Mouse (Mus musculus): ENCODE data around the gene Tfdp1. TPM values are rescaled to one million over a fixed set of nuclear protein-coding genes. Genes with fewer than 3 reads are reported as not detected.
"Not testable (repeated sequence)": the region's sequence is repeated elsewhere in the genome, so short reads cannot be mapped to it uniquely, and the experiment has no call there.

The Tfdp1 gene
- total RNA-seq (2021): 10 to 100 TPM; 55.8 to 69.5 TPM

DNA sequence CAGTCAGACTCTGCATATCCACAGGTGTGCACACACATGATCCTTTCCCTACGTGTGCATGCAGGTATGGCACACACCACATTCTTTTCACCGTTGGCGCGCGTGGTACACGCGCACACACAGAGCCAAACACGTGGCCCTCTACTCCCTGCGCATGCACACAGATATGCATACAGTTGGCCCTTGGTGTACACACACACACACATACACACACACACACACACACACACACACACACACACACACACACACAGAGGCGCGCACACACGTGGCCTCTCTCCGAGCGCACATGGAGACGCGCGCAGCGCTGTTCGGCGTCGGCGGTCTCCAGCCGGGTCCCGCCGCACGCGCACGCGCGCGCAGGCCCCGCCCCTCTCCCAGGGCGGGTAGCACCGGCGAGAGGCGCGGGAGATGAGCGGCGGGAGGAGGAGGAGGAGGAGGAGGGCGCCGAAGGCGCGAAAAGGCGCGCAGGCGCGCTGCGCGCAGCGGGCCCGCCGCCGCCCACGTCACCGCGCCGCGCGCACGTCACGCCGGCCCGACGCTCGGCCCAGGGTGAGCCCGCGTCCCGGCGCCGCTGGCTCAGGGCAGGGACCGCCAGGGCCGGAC lies at the start of gene Tfdp1:
Tfdp1 (plus strand) TSS at position 497 of the 606 bp plus-strand sequence.
- intact Hi-C loops (cut with DNase I): loop anchor here (2.0 kb wide), 1 partner anchor 50 kb away; the partner anchor contains the start of genes Dcun1d2 and Tmco3
- peak; percentile 77 to 90 for DNase-seq (ENCODE audit: low spot score in 2 of 2)

DNA sequence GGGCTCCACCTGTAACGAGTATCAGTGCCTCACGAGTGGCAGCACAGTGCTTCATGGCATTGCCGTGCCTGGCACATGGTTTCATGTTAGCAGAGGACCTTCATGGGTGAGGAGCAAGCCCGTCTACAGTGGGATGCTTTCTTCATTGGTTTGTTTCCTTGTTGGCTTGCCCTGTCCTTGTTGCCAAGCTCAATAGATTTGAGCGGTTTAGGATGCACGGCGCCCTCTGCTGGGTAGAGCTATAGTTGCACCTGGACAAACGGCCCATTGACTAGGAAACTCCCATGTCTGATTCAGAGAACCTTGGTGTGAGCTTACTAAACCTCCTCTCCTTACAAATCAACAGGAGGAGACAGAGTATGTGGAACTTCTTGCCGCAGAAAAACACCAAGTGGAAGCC lies 46.2 kb upstream of the Tfdp1 start:
- intact Hi-C loops (cut with DNase I): no loop called here
- DNase-seq (ENCODE audit: low spot score in 2 of 2): peak; percentile 45 to 76

DNA sequence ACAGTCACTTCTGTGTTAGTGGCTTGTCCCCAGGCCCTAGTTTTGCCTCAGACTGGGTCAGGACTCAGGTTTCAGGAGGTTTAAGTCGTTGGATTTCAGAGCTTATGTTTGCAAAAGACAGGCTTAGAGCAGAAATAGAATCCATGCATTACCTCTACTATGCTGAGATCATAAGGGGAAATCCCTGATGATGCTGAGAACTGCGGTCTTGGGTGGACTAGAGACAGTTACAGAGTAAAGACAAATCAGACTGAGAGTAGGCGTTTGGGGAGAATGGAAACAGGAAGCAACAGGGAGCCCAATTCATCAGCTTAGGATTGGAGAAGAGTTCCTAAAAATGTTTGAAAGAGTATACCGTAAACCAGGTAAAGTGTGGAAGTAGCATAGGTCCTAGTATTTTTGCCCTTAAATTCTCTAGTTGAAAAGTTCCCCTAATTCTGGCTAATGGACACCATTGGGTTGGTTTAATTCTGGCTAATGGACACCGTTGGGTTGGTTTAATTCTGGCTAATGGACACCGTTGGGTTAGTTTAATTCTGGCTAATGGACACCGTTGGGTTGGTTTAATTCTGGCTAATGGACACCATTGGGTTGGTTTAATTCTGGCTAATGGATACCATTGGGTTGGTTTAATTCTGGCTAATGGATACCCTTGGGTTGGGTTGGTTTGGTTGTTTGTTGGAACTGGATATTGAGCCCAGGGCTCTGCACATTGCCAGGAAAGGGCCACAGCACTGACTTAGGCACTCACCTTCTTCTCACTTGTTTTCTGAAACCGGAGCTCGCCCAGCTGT lies 44.7 kb upstream of the Tfdp1 start:
- DNase-seq (ENCODE audit: low spot score in 2 of 2): no peak
- intact Hi-C loops (cut with DNase I): no loop called here

DNA sequence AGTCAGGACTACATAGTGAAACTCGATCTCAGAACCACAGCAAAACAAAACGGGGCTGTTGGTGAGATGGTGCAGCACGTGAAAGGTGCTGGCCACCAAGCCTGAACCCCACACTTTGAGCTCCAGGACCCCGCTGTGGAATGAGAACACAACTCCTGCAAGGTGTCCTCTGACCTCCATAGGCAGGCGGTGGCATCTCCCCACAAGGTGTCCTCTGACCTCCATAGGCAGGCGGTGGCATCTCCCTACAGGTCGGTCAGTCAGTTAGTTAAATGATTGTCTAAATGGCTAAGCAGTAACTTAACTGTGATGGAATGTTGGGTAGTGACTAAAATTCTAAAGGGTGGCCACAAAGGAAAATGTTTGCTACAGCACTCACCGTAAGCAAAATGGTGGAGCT lies 39.0 kb upstream of the Tfdp1 start:
- intact Hi-C loops (cut with DNase I): no loop called here
- no peak for DNase-seq (ENCODE audit: low spot score in 2 of 2)

DNA sequence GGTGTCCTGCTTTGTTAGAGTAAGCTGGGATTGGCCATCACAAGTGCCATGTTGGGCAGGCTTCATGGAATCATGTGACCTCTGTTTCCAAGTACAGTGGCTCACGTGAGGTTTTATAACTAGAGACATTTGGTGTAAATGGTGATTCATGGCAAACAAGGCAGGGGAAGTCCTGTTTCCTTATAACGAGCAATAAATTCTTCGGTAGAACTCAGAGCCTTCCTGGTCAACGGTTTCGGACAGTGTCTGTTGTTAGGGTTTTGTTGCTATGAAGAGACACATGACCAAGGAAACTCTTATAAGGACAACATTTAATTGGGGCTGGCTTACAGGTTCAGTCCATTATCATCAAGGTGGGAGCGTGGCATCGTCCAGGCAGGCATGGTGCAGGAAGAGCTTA lies 37.5 kb upstream of the Tfdp1 start:
- no peak for DNase-seq (ENCODE audit: low spot score in 2 of 2)
- intact Hi-C loops (cut with DNase I): no loop called here

GRCm38 (mm10) chr8:13305459-13305858 lies 33.1 kb upstream of the Tfdp1 start:
- intact Hi-C loops (cut with DNase I): no loop called here
- peak; percentile 13 to 36 for DNase-seq (ENCODE audit: low spot score in 2 of 2)

GRCm38 (mm10) chr8:13305884-13306283 lies 32.7 kb upstream of the Tfdp1 start:
- intact Hi-C loops (cut with DNase I): no loop called here
- no peak for DNase-seq (ENCODE audit: low spot score in 2 of 2)

- intact Hi-C loops (cut with DNase I): no loop called here
- no peak for DNase-seq (ENCODE audit: low spot score in 2 of 2)
Observed at GRCm38 (mm10) chr8:13306309-13306909, 32.1 kb upstream of the Tfdp1 start.

GRCm38 (mm10) chr8:13306916-13307315 lies 31.6 kb upstream of the Tfdp1 start:
- intact Hi-C loops (cut with DNase I): no loop called here
- no peak for DNase-seq (ENCODE audit: low spot score in 2 of 2)

DNA sequence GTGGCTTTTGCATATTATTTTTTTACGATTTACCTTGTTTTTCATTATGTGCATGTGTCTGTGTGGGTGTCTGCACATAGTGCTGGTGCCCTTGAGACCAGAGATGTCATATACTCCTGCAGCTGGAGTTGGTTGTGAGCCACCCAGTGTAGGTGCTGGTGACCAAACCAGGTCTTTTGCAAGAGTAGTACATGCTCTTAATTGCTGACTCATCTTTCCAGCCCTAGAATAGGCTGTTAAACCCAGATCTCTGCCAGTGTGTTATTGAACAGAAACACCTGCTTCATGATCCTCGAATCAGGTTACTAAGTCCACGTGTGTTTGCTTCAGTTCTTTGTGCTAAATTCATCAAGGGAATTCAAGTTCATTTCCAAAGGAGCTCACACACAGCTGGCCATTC lies 23.6 kb upstream of the Tfdp1 start:
- intact Hi-C loops (cut with DNase I): no loop called here
- DNase-seq (ENCODE audit: low spot score in 2 of 2): no peak

DNA sequence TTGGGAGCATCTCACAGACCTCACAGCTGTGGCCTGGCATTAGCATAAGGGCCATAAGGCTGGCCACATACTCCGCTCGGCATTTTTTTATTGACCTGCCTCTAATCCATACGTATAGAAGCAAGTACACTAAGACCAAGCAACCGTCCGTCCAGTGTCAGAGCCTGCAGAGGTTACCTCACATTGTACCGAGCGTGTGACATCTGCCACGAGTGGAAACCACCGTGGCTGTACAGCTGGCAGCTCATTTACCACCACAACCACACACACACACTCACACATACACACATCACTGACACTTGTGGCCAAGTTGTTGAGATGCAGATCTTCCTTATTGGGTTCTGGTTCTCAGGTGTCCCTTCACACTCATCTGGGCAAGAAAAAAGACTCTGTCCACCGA lies 21.9 kb upstream of the Tfdp1 start:
- no peak for DNase-seq (ENCODE audit: low spot score in 2 of 2)
- intact Hi-C loops (cut with DNase I): no loop called here

DNA sequence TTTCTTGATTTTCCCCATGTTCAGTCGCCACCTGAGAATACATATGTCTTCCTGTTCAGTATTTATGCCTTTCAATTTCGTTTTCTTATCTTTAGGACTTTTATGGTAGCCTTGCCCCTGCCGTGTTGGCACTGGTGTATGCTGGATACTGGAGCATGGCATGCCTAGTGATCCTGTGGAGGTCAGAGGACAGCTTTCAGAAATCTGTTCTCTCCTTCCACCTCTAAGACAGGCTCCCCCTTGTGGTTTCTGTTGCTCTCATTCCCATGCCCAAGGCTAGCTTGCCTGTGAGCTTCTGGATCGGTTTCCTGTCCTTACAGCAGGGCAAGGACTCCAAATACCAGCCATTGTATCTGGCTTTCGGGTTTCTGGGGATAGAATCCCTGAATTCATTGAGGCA lies 12.0 kb upstream of the Tfdp1 start:
- intact Hi-C loops (cut with DNase I): no loop called here
- no peak for DNase-seq (ENCODE audit: low spot score in 2 of 2)

DNA sequence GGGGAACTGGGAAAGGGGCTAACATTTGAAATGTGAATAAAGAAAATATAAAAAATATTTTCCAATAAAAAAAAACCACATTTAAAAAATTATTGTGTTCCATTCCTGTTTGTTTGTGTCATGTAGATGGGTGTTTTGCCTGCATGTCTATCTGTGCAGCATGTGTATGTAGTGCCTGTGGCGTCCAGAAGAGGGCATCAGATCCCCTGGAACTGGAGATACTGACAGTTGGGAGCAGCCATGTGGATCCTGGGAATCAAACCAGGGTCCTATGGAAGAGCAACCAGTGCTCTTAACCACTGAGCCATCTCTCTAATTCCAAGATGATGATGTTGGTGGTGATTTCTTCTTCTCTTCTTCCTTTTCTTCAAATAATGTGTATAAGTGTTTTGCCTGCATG lies 3.9 kb upstream of the Tfdp1 start:
- no peak for DNase-seq (ENCODE audit: low spot score in 2 of 2)
- intact Hi-C loops (cut with DNase I): no loop called here

DNA sequence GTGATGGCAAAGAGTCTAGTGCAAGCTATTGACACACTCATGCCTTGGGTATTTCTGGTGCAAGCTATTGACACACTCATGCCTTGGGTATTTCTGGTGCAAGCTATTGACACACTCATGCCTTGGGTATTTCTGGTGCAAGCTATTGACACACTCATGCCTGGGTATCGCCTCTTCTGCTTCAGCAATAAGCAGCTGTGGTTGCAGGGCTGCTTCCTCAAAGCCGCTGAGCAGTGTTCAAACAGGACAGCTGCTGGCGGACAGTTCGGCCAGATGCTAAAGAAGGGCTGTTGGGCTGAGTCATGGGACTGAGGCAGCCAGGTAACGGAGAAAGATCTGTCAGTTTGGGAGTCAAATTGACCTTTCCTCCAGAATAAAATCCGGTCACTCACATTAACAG lies 1.3 kb upstream of the Tfdp1 start:
- intact Hi-C loops (cut with DNase I): not testable (repeated sequence)

GRCm38 (mm10) chr8:13337678-13338077 lies 873 bp upstream of the Tfdp1 start:
- intact Hi-C loops (cut with DNase I): loop anchor here (2.0 kb wide), 1 partner anchor 49 kb away; the partner anchor contains the start of genes Dcun1d2 and Tmco3
- DNase-seq (ENCODE audit: low spot score in 2 of 2): no peak

More for the DNA sequence above, 1.3 kb upstream of the Tfdp1 start:
- DNase-seq (ENCODE audit: low spot score in 2 of 2): not testable (repeated sequence)

- intact Hi-C loops (cut with DNase I): loop anchor here (2.0 kb wide), 1 partner anchor 50 kb away; the partner anchor contains the start of genes Dcun1d2 and Tmco3
- DNase-seq (ENCODE audit: low spot score in 2 of 2): peak; percentile 35 to 37
Observed at GRCm38 (mm10) chr8:13338901-13339645, 522 bp downstream of the Tfdp1 start.

GRCm38 (mm10) chr8:13339646-13339990 lies 1.1 kb downstream of the Tfdp1 start:
- DNase-seq (ENCODE audit: low spot score in 2 of 2): no peak

DNA sequence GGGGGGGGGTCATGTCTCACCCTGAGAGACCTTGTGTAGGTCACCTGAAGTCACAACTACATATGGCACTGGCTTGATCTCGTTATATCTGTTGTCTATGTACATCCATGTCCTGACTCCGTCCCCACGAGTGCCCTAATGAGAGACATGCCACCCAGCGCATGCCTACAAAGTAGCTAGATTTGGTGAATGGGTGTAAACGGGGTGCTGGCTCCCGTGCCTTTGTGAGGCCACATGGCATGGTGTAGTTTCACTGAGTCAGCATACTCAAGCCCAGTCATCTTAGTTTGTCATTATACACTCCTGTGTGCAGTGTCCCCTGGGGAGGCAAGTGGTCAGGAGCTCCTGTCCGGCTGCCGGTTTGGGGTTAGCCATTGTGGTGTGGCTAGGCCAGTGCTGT lies 2.1 kb downstream of the Tfdp1 start:
- DNase-seq (ENCODE audit: low spot score in 2 of 2): no peak

More at GRCm38 (mm10) chr8:13339646-13339990, 1.1 kb downstream of the Tfdp1 start:
- intact Hi-C loops (cut with DNase I): loop anchor here (2.0 kb wide), 1 partner anchor 51 kb away; the partner anchor contains the start of genes Dcun1d2 and Tmco3

GRCm38 (mm10) chr8:13342340-13342739 lies 3.8 kb downstream of the Tfdp1 start:
- intact Hi-C loops (cut with DNase I): no loop called here
- DNase-seq (ENCODE audit: low spot score in 2 of 2): no peak

More for the DNA sequence above, 2.1 kb downstream of the Tfdp1 start:
- intact Hi-C loops (cut with DNase I): no loop called here

- intact Hi-C loops (cut with DNase I): no loop called here
- DNase-seq (ENCODE audit: low spot score in 2 of 2): no peak
Observed at GRCm38 (mm10) chr8:13343134-13343533, 4.6 kb downstream of the Tfdp1 start.
